Mouse (Mus musculus): ENCODE results near the gene Bcl2l10. TPM values are rescaled to one million over a fixed set of nuclear protein-coding genes. Genes with fewer than 3 reads are reported as not detected.
A peak's percentile ranks its signal among the peaks of the same experiment; 100 is the strongest.
"Not testable (repeated sequence)": the region's sequence is repeated elsewhere in the genome, so short reads cannot be mapped to it uniquely, and the experiment has no call there.

The Bcl2l10 gene
- total RNA-seq, 2 experiments from 2014 or later = not detected

GRCm38 (mm10) chr9:75334440-75334839 is 13.1 kb upstream of the Bcl2l10 start:
- no peak for DNase-seq
- intact Hi-C loops (cut with DNase I) = no loop called here

DNA sequence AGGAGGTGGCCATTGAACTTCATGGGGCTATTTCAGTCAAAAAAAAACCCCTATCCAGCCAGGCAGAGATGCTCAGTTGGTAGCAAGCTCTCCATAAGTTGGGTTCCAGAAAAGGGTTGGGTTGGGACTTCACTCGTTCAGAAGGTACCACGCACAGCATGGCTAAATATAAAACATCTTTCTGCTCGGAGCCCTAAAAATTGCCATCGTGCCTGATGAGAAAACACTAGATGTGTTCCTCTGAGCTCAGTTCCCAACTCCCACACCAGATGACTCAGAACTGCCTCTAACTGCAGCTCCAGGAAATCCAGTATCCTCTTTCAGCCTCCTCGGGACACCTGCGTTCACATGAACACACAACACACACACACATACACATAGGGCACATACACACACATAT is 9.5 kb upstream of the Bcl2l10 start:
- intact Hi-C loops (cut with DNase I) = no loop called here
- DNase-seq = no peak

- intact Hi-C loops (cut with DNase I) = no loop called here
- DNase-seq = no peak
Measured at GRCm38 (mm10) chr9:75342433-75342832, 5.1 kb upstream of the Bcl2l10 start.

DNA sequence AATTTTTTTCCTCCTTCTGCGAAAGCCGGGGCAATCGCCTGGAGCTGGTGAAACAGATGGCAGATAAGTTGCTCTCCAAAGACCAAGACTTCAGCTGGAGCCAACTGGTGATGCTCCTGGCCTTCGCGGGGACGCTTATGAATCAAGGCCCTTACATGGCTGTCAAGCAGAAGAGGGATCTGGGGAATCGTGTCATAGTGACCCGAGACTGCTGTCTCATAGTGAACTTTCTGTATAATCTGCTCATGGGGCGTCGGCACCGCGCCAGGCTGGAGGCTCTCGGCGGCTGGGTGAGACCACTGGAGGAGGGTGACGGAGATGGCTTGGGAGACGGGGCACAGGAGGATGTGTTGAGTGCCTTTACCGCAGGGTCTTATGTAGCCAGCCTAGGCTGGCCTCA is 508 bp downstream of the Bcl2l10 start:
- no peak for DNase-seq

DNA sequence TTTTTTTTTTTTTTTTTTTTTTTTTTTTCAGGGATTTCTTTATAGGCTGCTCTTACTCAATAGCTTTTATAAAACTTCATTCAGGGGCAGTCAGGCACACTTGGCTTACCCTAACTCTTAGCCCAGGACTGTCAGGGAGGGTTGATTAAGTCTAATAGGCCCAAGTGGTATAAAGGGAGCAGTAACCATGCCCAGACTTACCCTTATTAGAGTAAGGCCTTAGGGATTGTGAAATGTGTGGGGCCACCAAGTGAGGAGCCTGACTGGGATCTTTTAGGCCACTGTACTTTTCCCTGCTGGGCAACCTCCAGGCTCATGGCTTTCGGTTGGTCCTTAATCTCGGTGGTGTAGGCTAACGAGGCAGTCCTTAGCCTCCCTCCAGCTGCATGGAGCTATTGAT is 1.1 kb downstream of the Bcl2l10 start:
- intact Hi-C loops (cut with DNase I) = no loop called here
- no peak for DNase-seq

More for the DNA sequence above, 508 bp downstream of the Bcl2l10 start:
- intact Hi-C loops (cut with DNase I) = no loop called here

DNA sequence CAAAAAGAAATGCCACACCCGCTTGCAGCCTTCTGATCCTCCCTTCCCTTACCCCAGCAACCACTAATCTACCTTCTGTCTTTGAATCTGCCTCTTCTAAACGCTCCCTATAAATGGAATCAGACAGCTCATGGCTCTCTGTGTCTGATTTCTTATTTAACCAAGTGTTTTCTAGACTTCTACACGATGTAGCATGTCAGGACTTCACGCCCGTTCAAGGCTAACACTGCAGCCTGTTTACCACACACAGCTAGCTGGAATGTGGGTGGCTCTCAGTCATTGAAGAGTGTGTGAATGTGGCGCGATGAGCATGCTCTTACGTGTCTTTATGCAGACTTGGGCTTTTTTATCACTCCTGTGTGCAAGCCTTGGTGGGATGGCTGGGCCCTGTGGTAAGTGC is 5.5 kb downstream of the Bcl2l10 start:
- intact Hi-C loops (cut with DNase I) = no loop called here
- no peak for DNase-seq

DNA sequence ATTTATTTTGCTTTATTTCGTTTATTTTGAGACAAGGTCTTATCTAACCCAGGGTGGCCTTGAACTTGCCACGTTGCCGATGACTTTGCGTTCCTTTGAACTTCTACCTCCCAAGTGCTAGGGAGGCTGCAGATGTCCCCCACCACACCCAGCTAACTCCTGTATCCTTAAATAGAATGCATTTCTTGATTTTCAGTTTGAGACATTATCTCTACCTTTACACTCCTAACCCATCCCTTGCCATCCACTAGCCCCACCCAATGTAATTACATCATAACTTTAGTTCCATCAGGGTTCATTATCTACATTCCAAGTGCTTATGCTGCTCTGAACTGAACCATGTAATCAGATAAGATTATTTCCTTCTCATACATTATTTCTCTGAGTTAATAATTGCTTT is 8.2 kb downstream of the Bcl2l10 start:
- intact Hi-C loops (cut with DNase I) = no loop called here
- DNase-seq = no peak

DNA sequence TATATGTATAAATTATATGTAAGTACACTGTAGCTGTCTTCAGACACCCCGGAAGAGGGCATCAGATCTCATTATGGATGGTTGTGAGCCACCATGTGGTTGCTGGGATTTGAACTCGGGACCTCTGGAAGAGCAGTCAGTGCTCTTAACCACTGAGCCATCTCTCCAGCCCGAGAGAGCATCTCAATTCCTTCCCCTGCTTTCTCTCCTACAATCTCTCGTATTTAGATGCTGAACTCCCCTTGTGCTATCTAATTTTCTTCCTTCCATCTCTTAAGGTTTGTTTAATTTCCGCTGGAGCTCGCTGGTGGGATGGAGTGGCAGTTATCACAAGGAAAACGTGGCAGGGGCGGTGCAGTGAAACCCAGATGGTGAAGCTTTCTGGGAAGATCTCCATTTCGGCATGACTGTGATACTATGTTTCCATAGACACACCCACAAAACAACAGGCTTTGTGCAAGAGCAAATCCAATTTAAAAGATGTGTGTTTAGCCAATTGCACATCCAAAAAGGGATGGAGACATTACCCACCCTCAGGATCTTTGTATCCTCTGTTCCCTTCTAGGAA is 9.6 kb downstream of the Bcl2l10 start:
- no peak for DNase-seq
- intact Hi-C loops (cut with DNase I) = no loop called here

- peak; percentile 86 to 90 for DNase-seq
- intact Hi-C loops (cut with DNase I) = loop anchor here (1.0 to 5.0 kb wide), 4 partner anchors 41 to 221 kb away; no protein-coding TSS in a partner anchor
Measured at GRCm38 (mm10) chr9:75361699-75362098, 14.1 kb downstream of the Bcl2l10 start.

- no peak for DNase-seq
- intact Hi-C loops (cut with DNase I) = loop anchor here (5.0 kb wide), 1 partner anchor 40 kb away; no protein-coding TSS in a partner anchor
Measured at GRCm38 (mm10) chr9:75362201-75362600, 14.6 kb downstream of the Bcl2l10 start.

- peak in 1 of 2 experiments; percentile 14 for DNase-seq
- intact Hi-C loops (cut with DNase I) = loop anchor here (5.0 kb wide), 1 partner anchor 39 kb away; no protein-coding TSS in a partner anchor
Measured at GRCm38 (mm10) chr9:75363001-75363400, 15.4 kb downstream of the Bcl2l10 start.

GRCm38 (mm10) chr9:75363702-75364101 is 16.1 kb downstream of the Bcl2l10 start:
- DNase-seq = not testable (repeated sequence)
- intact Hi-C loops (cut with DNase I) = loop anchor here (5.0 kb wide), 1 partner anchor 39 kb away; no protein-coding TSS in a partner anchor

DNA sequence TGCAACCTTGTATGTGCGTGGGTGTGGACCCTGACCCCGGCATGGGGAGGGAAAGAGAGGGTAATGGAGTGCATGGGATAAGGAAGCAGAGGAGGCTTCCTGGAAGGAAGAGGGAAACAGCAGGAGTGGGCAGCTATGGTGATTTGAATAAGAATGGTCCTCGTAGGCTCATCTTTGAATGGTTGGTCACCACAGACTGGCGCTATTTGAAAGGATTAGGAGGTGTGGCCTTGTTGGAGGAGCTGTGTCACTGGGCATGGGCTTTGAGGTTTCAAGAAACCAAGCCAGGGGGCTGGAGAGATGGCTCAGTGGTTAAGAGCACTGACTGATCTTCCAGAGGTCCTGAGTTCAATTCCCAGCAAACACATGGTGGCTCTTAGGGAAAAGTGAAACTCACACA is 17.6 kb downstream of the Bcl2l10 start:
- intact Hi-C loops (cut with DNase I) = no loop called here
- DNase-seq = no peak

- intact Hi-C loops (cut with DNase I) = no loop called here
- DNase-seq = no peak
Measured at GRCm38 (mm10) chr9:75366191-75366590, 18.6 kb downstream of the Bcl2l10 start.

DNA sequence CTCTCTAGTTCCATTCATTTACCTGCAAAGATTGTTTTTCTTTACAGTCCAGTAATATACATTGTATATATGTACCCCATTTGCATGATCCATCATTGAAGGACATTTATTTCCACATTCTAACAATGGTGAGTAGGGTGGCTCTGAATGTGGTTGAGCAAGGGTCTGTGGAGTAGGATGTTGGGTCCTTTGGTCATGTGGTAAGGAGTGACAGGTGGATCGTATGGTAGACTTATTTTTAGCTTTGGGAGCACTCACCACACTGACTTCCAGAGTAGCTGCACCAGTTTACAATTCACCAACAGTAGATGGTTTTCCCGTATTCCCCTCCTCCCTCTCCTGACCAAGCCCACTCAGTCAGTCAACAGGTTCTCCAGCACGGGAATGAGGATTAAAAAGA is 21.2 kb downstream of the Bcl2l10 start:
- no peak for DNase-seq
- intact Hi-C loops (cut with DNase I) = no loop called here

GRCm38 (mm10) chr9:75375606-75376005 is 28.0 kb downstream of the Bcl2l10 start:
- no peak for DNase-seq
- intact Hi-C loops (cut with DNase I) = no loop called here

GRCm38 (mm10) chr9:75376428-75376827 is 28.9 kb downstream of the Bcl2l10 start:
- DNase-seq = no peak
- intact Hi-C loops (cut with DNase I) = no loop called here

GRCm38 (mm10) chr9:75378774-75379173 is 31.2 kb downstream of the Bcl2l10 start:
- DNase-seq = no peak

GRCm38 (mm10) chr9:75382825-75383224 is 35.3 kb downstream of the Bcl2l10 start:
- no peak for DNase-seq
- intact Hi-C loops (cut with DNase I) = no loop called here

More at GRCm38 (mm10) chr9:75378774-75379173, 31.2 kb downstream of the Bcl2l10 start:
- intact Hi-C loops (cut with DNase I) = no loop called here

GRCm38 (mm10) chr9:75383785-75384184 is 36.2 kb downstream of the Bcl2l10 start:
- intact Hi-C loops (cut with DNase I) = no loop called here
- DNase-seq = no peak

GRCm38 (mm10) chr9:75384337-75384962 is 36.9 kb downstream of the Bcl2l10 start:
- intact Hi-C loops (cut with DNase I) = no loop called here

More at GRCm38 (mm10) chr9:75384337-75384962, 36.9 kb downstream of the Bcl2l10 start:
- DNase-seq = no peak

Data from heart, postnatal 14 days (tissue).